Mouse (Mus musculus) MEL (cell line): Measurements from ENCODE around the gene Ndufs8. TPM values are rescaled to one million over a fixed set of nuclear protein-coding genes. Genes with fewer than 3 reads are reported as not detected.
A peak's percentile ranks its signal among the peaks of the same experiment; 100 is the strongest.

Experiments used
- DNase-seq: peaks from one replicate; pipeline ENCODE4 v3.0.0; 2011; ENCODE audit warnings: low read depth, low spot score
- H3K27ac ChIP-seq: 2 replicates; pipeline ENCODE4 v1.5.1; 2012; ENCODE audit warnings: low read depth, mild to moderate bottlenecking, control low read depth, low read length, moderate library complexity; ENCODE audit not compliant: control insufficient read depth
- H3K27me3 ChIP-seq, 2 experiments: fragments of 150-350 bp in 1 of 2; sonication (generic) in 1 of 2; 2 replicates each; pipeline ENCODE4 v1.6.1; 2012; ENCODE audit warnings: low read length in 2 of 2, mild to moderate bottlenecking in 2 of 2, improper control_type of control experiment in 1 of 2, moderate library complexity in 1 of 2; ENCODE audit not compliant: insufficient read depth in 2 of 2, control insufficient read depth in 1 of 2
- H3K36me3 ChIP-seq, 2 experiments: 2 replicates each; pipeline ENCODE4 v1.6.1; 2012 to 2014; ENCODE audit warnings: low read length in 2 of 2, improper control_type of control experiment in 1 of 2, inconsistent platforms in 1 of 2, mild to moderate bottlenecking in 1 of 2; ENCODE audit not compliant: insufficient read depth in 2 of 2, control insufficient read depth in 1 of 2
- H3K4me1 ChIP-seq, 2 experiments: fragments of 150-350 bp in 1 of 2; sonication (generic) in 1 of 2; 2 replicates each; pipeline ENCODE4 v1.6.1; 2012; ENCODE audit warnings: low read length in 2 of 2, improper control_type of control experiment in 1 of 2, mild to moderate bottlenecking in 1 of 2; ENCODE audit not compliant: insufficient read depth in 2 of 2, control insufficient read depth in 1 of 2
- H3K4me3 ChIP-seq, 2 experiments: fragments of 150-350 bp in 1 of 2; sonication (generic) in 1 of 2; 2 replicates each; pipeline ENCODE4 v1.5.1; 2012; ENCODE audit warnings: low read depth in 2 of 2, low read length in 2 of 2, mild to moderate bottlenecking in 2 of 2, moderate library complexity in 2 of 2, control low read depth in 1 of 2, improper control_type of control experiment in 1 of 2; ENCODE audit not compliant: control insufficient read depth in 1 of 2, insufficient read depth in 1 of 2
- H3K79me2 ChIP-seq: 2 replicates; pipeline ENCODE4 v1.6.1; 2012; ENCODE audit warnings: mild to moderate bottlenecking, low read length, moderate library complexity; ENCODE audit not compliant: control insufficient read depth, poor library complexity, insufficient read depth
- H3K9ac ChIP-seq: 2 replicates; pipeline ENCODE4 v1.6.1; 2012; ENCODE audit warnings: low read depth, mild to moderate bottlenecking, control low read depth, low read length, moderate library complexity; ENCODE audit not compliant: control insufficient read depth, poor library complexity, severe bottlenecking
- H3K9me3 ChIP-seq: fragments of 150-350 bp; sonication (generic); replicated peaks from 2 replicates; pipeline ENCODE4 v1.6.1; 2012; ENCODE audit warnings: mild to moderate bottlenecking, low read length, improper control_type of control experiment, moderate library complexity; ENCODE audit not compliant: insufficient read depth
- GATA1 ChIP-seq: IDR thresholded peaks from 2 replicates; pipeline ENCODE4 v1.6.1; 2011; ENCODE audit warnings: low read depth, low read length, improper control_type of control experiment
- HCFC1 ChIP-seq: IDR thresholded peaks from 2 replicates; pipeline ENCODE4 v1.6.1; 2012; ENCODE audit warnings: low read depth, mild to moderate bottlenecking, inconsistent platforms, low read length, improper control_type of control experiment, moderate library complexity
- KAT2A ChIP-seq: conservative IDR thresholded peaks from 2 replicates; pipeline ENCODE4 v1.6.1; 2012; ENCODE audit warnings: low read depth, low read length, improper control_type of control experiment, inconsistent platforms
- MAFK ChIP-seq: IDR thresholded peaks from 2 replicates; pipeline ENCODE4 v1.6.1; 2011; ENCODE audit warnings: low read depth, mild to moderate bottlenecking, low read length, improper control_type of control experiment, borderline replicate concordance
- MAX ChIP-seq: IDR thresholded peaks from 2 replicates; pipeline ENCODE4 v1.6.1; 2011; ENCODE audit warnings: low read length, improper control_type of control experiment
- MAZ ChIP-seq: IDR thresholded peaks from 2 replicates; pipeline ENCODE4 v1.6.1; 2012; ENCODE audit warnings: low read depth, mild to moderate bottlenecking, inconsistent platforms, low read length, improper control_type of control experiment
- MEF2A ChIP-seq: IDR thresholded peaks from 2 replicates; pipeline ENCODE4 v1.6.1; 2014; ENCODE audit warnings: low read depth, mild to moderate bottlenecking, inconsistent platforms, low read length, improper control_type of control experiment; ENCODE audit not compliant: poor library complexity, insufficient replicate concordance, severe bottlenecking; ENCODE audit errors: extremely low read depth
- MXI1 ChIP-seq: IDR thresholded peaks from 2 replicates; pipeline ENCODE4 v1.6.1; 2011; ENCODE audit warnings: mild to moderate bottlenecking, low read depth, low read length, improper control_type of control experiment
- MYB ChIP-seq: IDR thresholded peaks from 2 replicates; pipeline ENCODE4 v1.6.1; 2011; ENCODE audit warnings: mild to moderate bottlenecking, low read depth, low read length, improper control_type of control experiment
- NELFE ChIP-seq: IDR thresholded peaks from 2 replicates; pipeline ENCODE4 v1.6.1; 2011; ENCODE audit warnings: low read depth, low read length, improper control_type of control experiment
- POLR2A ChIP-seq, 2 experiments: IDR thresholded peaks; 2 replicates each; pipeline ENCODE4 v1.6.1; 2011 to 2012; ENCODE audit warnings: low read length in 2 of 2, mild to moderate bottlenecking in 2 of 2, control low read depth in 1 of 2, improper control_type of control experiment in 1 of 2, low read depth in 1 of 2, moderate library complexity in 1 of 2; ENCODE audit not compliant: control insufficient read depth in 1 of 2, insufficient read depth in 1 of 2, poor library complexity in 1 of 2
- POLR2AphosphoS2 ChIP-seq: IDR thresholded peaks from 2 replicates; pipeline ENCODE4 v1.6.1; 2011; ENCODE audit warnings: low read length, improper control_type of control experiment
- SIN3A ChIP-seq: IDR thresholded peaks from 2 replicates; pipeline ENCODE4 v1.6.1; 2012; ENCODE audit warnings: low read length, improper control_type of control experiment, inconsistent platforms
- TAL1 ChIP-seq: IDR thresholded peaks from 2 replicates; pipeline ENCODE4 v1.6.1; 2012; ENCODE audit warnings: mild to moderate bottlenecking, inconsistent platforms, low read length, moderate library complexity, mixed read lengths
- TBP ChIP-seq: IDR thresholded peaks from 2 replicates; pipeline ENCODE4 v1.8.0; 2011; ENCODE audit warnings: low read depth, low read length, improper control_type of control experiment
- USF2 ChIP-seq, 2 experiments: IDR thresholded peaks; 2 replicates each; pipeline ENCODE4 v1.6.1; 2011 to 2012; ENCODE audit warnings: improper control_type of control experiment in 2 of 2, low read length in 2 of 2, borderline replicate concordance in 1 of 2, inconsistent platforms in 1 of 2, low read depth in 1 of 2, mild to moderate bottlenecking in 1 of 2; ENCODE audit not compliant: insufficient read depth in 1 of 2
- ZC3H11A ChIP-seq: IDR thresholded peaks from 2 replicates; pipeline ENCODE4 v1.6.1; 2012; ENCODE audit warnings: low read depth, mild to moderate bottlenecking, inconsistent platforms, low read length, improper control_type of control experiment
- ZKSCAN1 ChIP-seq: IDR thresholded peaks from 2 replicates; pipeline ENCODE4 v1.6.1; 2012; ENCODE audit warnings: low read depth, mild to moderate bottlenecking, inconsistent platforms, low read length, improper control_type of control experiment, moderate library complexity
- ZMIZ1 ChIP-seq: IDR thresholded peaks from 2 replicates; pipeline ENCODE4 v1.6.1; 2012; ENCODE audit warnings: low read depth, mild to moderate bottlenecking, inconsistent platforms, low read length, improper control_type of control experiment, moderate library complexity
- ZNF384 ChIP-seq: IDR thresholded peaks from 2 replicates; pipeline ENCODE4 v1.6.1; 2012; ENCODE audit warnings: low read depth, mild to moderate bottlenecking, inconsistent platforms, low read length, improper control_type of control experiment
- polyA plus RNA-seq, 2 experiments: library from polyadenylated mRNA; stranded (reverse) in 1 of 2; unstranded in 1 of 2; fragments of >175 nt in 1 of 2; fragments of >200 nt in 1 of 2; gene quantifications; 2 replicates each; pipeline versions ENCODE4 v1.2.1 to v1.2.4; 2012; ENCODE audit warnings: low replicate concordance in 2 of 2, low read depth in 1 of 2; ENCODE audit not compliant: insufficient read length in 2 of 2, insufficient read depth in 1 of 2, missing spikeins in 1 of 2
- total RNA-seq: library from RNA; depleted of rRNA; stranded (reverse); fragments of 300-350 nt; gene quantifications from 2 replicates; pipeline ENCODE4 v1.2.3, GENCODE M21; 2012

Gene Ndufs8
- total and polyA plus RNA-seq, 3 experiments = 205 to 243 TPM; not detected in 1

DNA sequence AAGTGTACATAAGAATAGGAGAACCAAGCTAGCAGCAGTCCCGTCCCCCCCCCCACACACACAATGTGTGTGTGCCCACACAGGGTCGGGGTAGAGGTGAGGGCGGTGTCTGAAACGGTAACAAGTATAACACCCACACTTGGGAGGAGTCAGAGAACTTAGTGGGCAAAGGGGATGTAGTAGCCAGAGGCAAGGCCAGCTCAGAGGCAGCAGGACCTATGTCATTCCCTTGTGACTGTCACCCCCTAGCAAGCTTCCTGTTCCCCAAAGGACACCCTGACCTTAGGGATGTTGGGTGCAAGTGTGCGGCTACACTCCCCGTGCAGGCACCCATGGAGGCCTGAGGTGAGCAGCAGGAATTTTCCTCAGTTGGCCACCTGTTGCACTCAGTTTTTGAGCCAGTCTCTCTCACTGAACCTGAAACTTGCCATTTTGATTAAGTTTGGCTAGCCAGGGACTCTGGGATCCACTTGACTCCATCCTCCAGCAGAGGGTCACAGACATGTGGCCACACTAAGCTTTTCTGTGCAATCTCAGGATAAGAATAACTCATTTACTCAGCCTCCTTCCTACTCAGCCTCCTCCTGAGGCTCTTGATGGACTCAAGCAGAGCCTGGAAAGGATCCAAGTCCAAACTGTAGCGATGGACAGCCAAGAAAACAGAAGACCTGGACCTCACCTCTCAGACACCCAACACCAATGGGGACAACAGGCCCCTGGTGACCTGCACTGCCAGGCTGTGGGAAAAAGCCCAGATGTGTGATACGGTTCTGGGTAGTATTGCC is 4.5 kb downstream of the Ndufs8 start:
- H3K9ac ChIP-seq = no peak overlapping the region

GRCm38 (mm10) chr19:3906795-3907786 is 5.5 kb downstream of the Ndufs8 start, which contains the start of gene Tcirg1:
Tcirg1 (minus strand) TSS chr19:3907133.
- Histone ChIP-seq H3K9ac (peak within 1 kb of the TSS; percentile 84), H3K4me3 (peak within 1 kb of the TSS; percentile 94 to 98), H3K27me3 (no peaks in the 10 kb centered on the region), H3K36me3 (peaks cover 0 to 15% of the 10 kb centered on the region in 2 experiments; a peak in 2 of 4 replicates), H3K27ac (no peak within 1 kb of the TSS; the same call in 1 of the 2 replicates), H3K4me1 (peaks cover 0 to 28% of the 10 kb centered on the region in 2 experiments; a peak in 3 of 4 replicates), H3K79me2 (peaks cover 4% of the 10 kb centered on the region), H3K9me3 (no peaks in the 10 kb centered on the region)
- peak; percentile 75 for DNase-seq
- TF ChIP-seq MAZ = 0 out of 2 replicates have a peak, but pooled peaks have one; percentile 48
- TF ChIP-seq HCFC1 = no peak
- TF ChIP-seq POLR2A (IDR thresholded peaks at IDR 0.05; ENCODE audit: control insufficient read depth in 1 of 2, insufficient read depth in 1 of 2, low read depth in 1 of 2, low read length in 2 of 2, poor library complexity in 1 of 2) = peak; percentile 21 to 57; a peak in 1 of 4 replicates
- peak; percentile 51; the same call in 1 of the 2 replicates for TF ChIP-seq POLR2AphosphoS2
- 0 out of 2 replicates have a peak, but pooled peaks have one; percentile 24 for TF ChIP-seq ZMIZ1
- TF ChIP-seq SIN3A = peak; percentile 51; the same call in 1 of the 2 replicates
- no peak for TF ChIP-seq ZKSCAN1
- TF ChIP-seq TBP = 0 out of 2 replicates have a peak, but pooled peaks have one; percentile 18
- TF ChIP-seq NELFE = peak; percentile 50; the same call in 1 of the 2 replicates

More for the DNA sequence above, 4.5 kb downstream of the Ndufs8 start:
- TF ChIP-seq ZNF384 (no peak), HCFC1 (no peak), POLR2A (IDR thresholded peaks at IDR 0.05; ENCODE audit: control insufficient read depth in 1 of 2, insufficient read depth in 1 of 2, low read depth in 1 of 2, low read length in 2 of 2, poor library complexity in 1 of 2) (no peak), MXI1 (no peak), KAT2A (no peak), TBP (no peak), NELFE (no peak), MEF2A (no peak), TAL1 (no peak), POLR2AphosphoS2 (no peak), SIN3A (no peak), USF2 (IDR thresholded peaks at IDR 0.05; ENCODE audit: borderline replicate concordance in 1 of 2, insufficient read depth in 1 of 2, low read depth in 1 of 2, low read length in 2 of 2) (no peak), MYB (no peak), GATA1 (no peak), MAX (no peak), ZC3H11A (no peak), MAFK (no peak)
- TF ChIP-seq, all 39 proteins: peak for 0
- DNase-seq = no peak
- no peak overlapping the region for H3K4me3 ChIP-seq
- H3K9me3 ChIP-seq = no peaks in the 10 kb centered on the region
- H3K27me3 ChIP-seq = no peaks in the 10 kb centered on the region
- H3K27ac ChIP-seq = no peak overlapping the region
- peaks cover 0 to 29% of the 10 kb centered on the region in 2 experiments; a peak in 3 of 4 replicates for H3K4me1 ChIP-seq
- peaks cover 8% of the 10 kb centered on the region for H3K79me2 ChIP-seq
- peaks cover 0 to 15% of the 10 kb centered on the region in 2 experiments; a peak in 2 of 4 replicates for H3K36me3 ChIP-seq
